Mouse (Mus musculus): ENCODE data around the gene Bcl2l12. TPM values are rescaled to one million over a fixed set of nuclear protein-coding genes. Genes with fewer than 3 reads are reported as not detected.
A peak's percentile ranks its signal among the peaks of the same experiment; 100 is the strongest.
"Not testable (repeated sequence)": the region's sequence is repeated elsewhere in the genome, so short reads cannot be mapped to it uniquely, and the experiment has no call there.

The Bcl2l12 gene
- polyA plus RNA-seq, 2 experiments = 11.4 to 11.7 TPM

GRCm38 (mm10) chr7:45026256-45026655, 27.7 kb upstream of the Bcl2l12 start:
- Histone ChIP-seq H3K27ac (no peak overlapping the region), H3K4me2 (ENCODE audit: low read depth) (no peak overlapping the region), H3K4me3 (ENCODE audit: insufficient read depth in 1 of 2, low read depth in 2 of 2, low read length in 2 of 2) (no peak overlapping the region), H3K9ac (replicated peaks) (no peak overlapping the region), H3K9me3 (ENCODE audit: control insufficient read depth, low read length) (no peaks in the 10 kb centered on the region), H3K27me3 (ENCODE audit: control insufficient read depth, insufficient read depth, low read length) (no peaks in the 10 kb centered on the region; the same call in 1 of the 2 replicates), H3K4me1 (replicated peaks; ENCODE audit: control insufficient read depth in 2 of 2, insufficient read depth in 2 of 2, low read length in 1 of 2) (0 out of 4 replicates have a peak, but pooled peaks cover 0 to 3% of the 10 kb centered on the region in 2 experiments), H3K36me3 (replicated peaks; ENCODE audit: control insufficient read depth, insufficient read depth, low read depth) (peaks cover 11% of the 10 kb centered on the region)
- 65% methylated on average over 2 of the region's 2 CpGs for WGBS (ENCODE audit: insufficient replicate concordance)
- no peak for ATAC-seq (ENCODE audit: insufficient read depth)
- TF ChIP-seq EP300 (IDR thresholded peaks at IDR 0.05; ENCODE audit: low read depth) (no peak), CTCF (IDR thresholded peaks at IDR 0.05; ENCODE audit: low read depth) (no peak)
- no peak for DNase-seq (ENCODE audit: low read depth in 3 of 3, low spot score in 3 of 3)

- Histone ChIP-seq H3K9me3 (ENCODE audit: control insufficient read depth, low read length) (no peaks in the 10 kb centered on the region), H3K27me3 (ENCODE audit: control insufficient read depth, insufficient read depth, low read length) (no peaks in the 10 kb centered on the region; the same call in 1 of the 2 replicates), H3K36me3 (replicated peaks; ENCODE audit: control insufficient read depth, insufficient read depth, low read depth) (peaks cover 11% of the 10 kb centered on the region), H3K4me1 (replicated peaks; ENCODE audit: control insufficient read depth in 2 of 2, insufficient read depth in 2 of 2, low read length in 1 of 2) (0 out of 4 replicates have a peak, but pooled peaks cover 0 to 3% of the 10 kb centered on the region in 2 experiments), H3K4me2 (ENCODE audit: low read depth) (no peak overlapping the region), H3K4me3 (ENCODE audit: insufficient read depth in 1 of 2, low read depth in 2 of 2, low read length in 2 of 2) (no peak overlapping the region), H3K27ac (no peak overlapping the region), H3K9ac (replicated peaks) (no peak overlapping the region)
- ATAC-seq (ENCODE audit: insufficient read depth) (no peak), DNase-seq (ENCODE audit: low read depth in 3 of 3, low spot score in 3 of 3) (no peak)
- 54% methylated on average over 8 of the region's 8 CpGs for WGBS (ENCODE audit: insufficient replicate concordance)
- TF ChIP-seq CTCF (IDR thresholded peaks at IDR 0.05; ENCODE audit: low read depth) = no peak
- TF ChIP-seq EP300 (IDR thresholded peaks at IDR 0.05; ENCODE audit: low read depth) = no peak
These were observed 27.2 kb upstream of the Bcl2l12 start for GRCm38 (mm10) chr7:45025601-45026220.

- TF ChIP-seq CTCF (IDR thresholded peaks at IDR 0.05; ENCODE audit: low read depth) (no peak), EP300 (IDR thresholded peaks at IDR 0.05; ENCODE audit: low read depth) (no peak)
- WGBS (ENCODE audit: insufficient replicate concordance) = 69% methylated on average over 15 of the region's 15 CpGs
- DNase-seq (ENCODE audit: low read depth in 3 of 3, low spot score in 3 of 3) = no peak
- ATAC-seq (ENCODE audit: insufficient read depth) = no peak
- Histone ChIP-seq H3K4me2 (ENCODE audit: low read depth) (no peak overlapping the region), H3K27ac (no peak overlapping the region), H3K27me3 (ENCODE audit: control insufficient read depth, insufficient read depth, low read length) (peaks cover under 1% of the 10 kb centered on the region; the same call in 1 of the 2 replicates), H3K4me3 (ENCODE audit: insufficient read depth in 1 of 2, low read depth in 2 of 2, low read length in 2 of 2) (no peak overlapping the region), H3K9me3 (ENCODE audit: control insufficient read depth, low read length) (no peaks in the 10 kb centered on the region), H3K9ac (replicated peaks) (no peak overlapping the region), H3K36me3 (replicated peaks; ENCODE audit: control insufficient read depth, insufficient read depth, low read depth) (peaks cover 8% of the 10 kb centered on the region; the same call in 1 of the 2 replicates), H3K4me1 (replicated peaks; ENCODE audit: control insufficient read depth in 2 of 2, insufficient read depth in 2 of 2, low read length in 1 of 2) (0 out of 4 replicates have a peak, but pooled peaks cover 0 to 3% of the 10 kb centered on the region in 2 experiments)
These were observed 26.1 kb upstream of the Bcl2l12 start for GRCm38 (mm10) chr7:45024281-45025248.

- TF ChIP-seq CTCF (IDR thresholded peaks at IDR 0.05; ENCODE audit: low read depth) = peak; percentile 49
- ATAC-seq (ENCODE audit: insufficient read depth); H3K4me1 ChIP-seq (replicated peaks; ENCODE audit: control insufficient read depth in 2 of 2, insufficient read depth in 2 of 2, low read length in 1 of 2); H3K36me3 ChIP-seq (replicated peaks; ENCODE audit: control insufficient read depth, insufficient read depth, low read depth); H3K27ac ChIP-seq; H3K9ac ChIP-seq (replicated peaks); DNase-seq (ENCODE audit: low read depth in 3 of 3, low spot score in 3 of 3); H3K4me3 ChIP-seq (ENCODE audit: insufficient read depth in 1 of 2, low read depth in 2 of 2, low read length in 2 of 2); H3K27me3 ChIP-seq (ENCODE audit: control insufficient read depth, insufficient read depth, low read length); H3K9me3 ChIP-seq (ENCODE audit: control insufficient read depth, low read length); H3K4me2 ChIP-seq (ENCODE audit: low read depth): not testable (repeated sequence)
- 53% methylated on average over 5 of the region's 5 CpGs for WGBS (ENCODE audit: insufficient replicate concordance)
These were observed 25.2 kb upstream of the Bcl2l12 start for GRCm38 (mm10) chr7:45023711-45024110.

- ATAC-seq (ENCODE audit: insufficient read depth) (no peak), DNase-seq (ENCODE audit: low read depth in 3 of 3, low spot score in 3 of 3) (no peak)
- WGBS (ENCODE audit: insufficient replicate concordance) = 64% methylated on average over 9 of the region's 9 CpGs
- Histone ChIP-seq H3K4me1 (replicated peaks; ENCODE audit: control insufficient read depth in 2 of 2, insufficient read depth in 2 of 2, low read length in 1 of 2) (peaks cover 5 to 17% of the 10 kb centered on the region in 2 experiments), H3K4me2 (ENCODE audit: low read depth) (no peak overlapping the region), H3K27ac (no peak overlapping the region), H3K9me3 (ENCODE audit: control insufficient read depth, low read length) (no peaks in the 10 kb centered on the region), H3K4me3 (ENCODE audit: insufficient read depth in 1 of 2, low read depth in 2 of 2, low read length in 2 of 2) (no peak overlapping the region), H3K27me3 (ENCODE audit: control insufficient read depth, insufficient read depth, low read length) (peaks cover 13% of the 10 kb centered on the region; the same call in 1 of the 2 replicates), H3K9ac (replicated peaks) (no peak overlapping the region), H3K36me3 (replicated peaks; ENCODE audit: control insufficient read depth, insufficient read depth, low read depth) (no peaks in the 10 kb centered on the region)
- no peak for TF ChIP-seq EP300 (IDR thresholded peaks at IDR 0.05; ENCODE audit: low read depth)
- no peak for TF ChIP-seq CTCF (IDR thresholded peaks at IDR 0.05; ENCODE audit: low read depth)
These were observed 21.7 kb upstream of the Bcl2l12 start for GRCm38 (mm10) chr7:45020225-45020624.

Data from liver, embryonic 14.5 days (tissue).